8 mouse cellular contexts compared by ENCODE assay signal in the genomic region with DNA sequence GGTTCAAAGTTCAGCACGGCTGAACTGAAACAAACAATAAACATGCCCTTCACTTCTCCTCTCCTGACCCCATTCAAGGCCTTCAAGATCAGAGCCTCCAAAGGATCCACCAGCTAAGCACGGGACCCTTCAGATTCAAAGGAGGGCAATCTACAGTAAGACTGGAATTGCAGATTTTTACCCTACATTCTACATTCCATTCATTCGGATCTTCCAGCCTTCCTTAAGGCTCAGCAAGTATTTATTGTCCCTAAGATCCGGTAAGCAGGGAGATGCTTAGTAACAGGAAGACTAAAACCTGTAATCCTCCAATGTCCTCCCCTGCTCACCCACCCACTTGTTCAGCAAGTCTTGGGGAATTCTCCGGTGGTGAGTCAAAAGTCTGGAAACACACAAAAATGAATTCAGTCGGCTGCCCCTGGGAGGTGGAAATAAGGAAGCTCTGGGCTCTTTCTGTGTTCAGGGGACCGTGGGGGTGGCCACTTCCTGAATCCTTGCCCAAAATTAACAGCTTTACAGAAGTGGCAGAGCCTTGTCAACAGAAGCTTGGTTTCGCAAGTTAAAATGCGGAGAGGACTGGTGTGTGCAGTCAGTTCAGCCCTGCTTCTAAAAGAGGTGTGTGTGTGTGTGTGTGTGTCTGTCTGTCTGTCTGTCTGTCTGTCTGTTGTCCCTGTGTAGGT.
DNase-seq lines count a peak whose midpoint lies in the region; ATAC-seq and TF ChIP-seq lines count a peak whose summit lies in the region.

No protein-coding gene starts in this region.

- peak overlapping the region; percentile 51 for H3K27ac ChIP-seq in intestine, embryonic 14.5 days (ENCODE audit: low read depth)
- H3K27ac ChIP-seq in intestine, postnatal 0 days (ENCODE audit: low read depth, low read length), result no peak overlapping the region; the same call in 1 of the 2 replicates
- H3K27ac ChIP-seq in forebrain, embryonic 12.5 days, result no peak overlapping the region
- no peak overlapping the region for H3K27ac ChIP-seq in hindbrain, embryonic 13.5 days

- 59% methylated on average over 9 of the region's 9 CpGs for WGBS in intestine, embryonic 14.5 days
- WGBS in intestine, postnatal 0 days, result 50% methylated on average over 9 of the region's 9 CpGs
- WGBS in forebrain, embryonic 12.5 days, result 76% methylated on average over 9 of the region's 9 CpGs
- 73% methylated on average over 9 of the region's 9 CpGs for WGBS in hindbrain, embryonic 13.5 days

- no peak overlapping the region for H3K9ac ChIP-seq in intestine, embryonic 14.5 days (ENCODE audit: low read length)
- no peak overlapping the region for H3K9ac ChIP-seq in intestine, postnatal 0 days (ENCODE audit: low read depth, low read length)
- H3K9ac ChIP-seq in forebrain, embryonic 12.5 days, result no peak overlapping the region
- no peak overlapping the region for H3K9ac ChIP-seq in hindbrain, embryonic 13.5 days

- H3K4me3 ChIP-seq in intestine, embryonic 14.5 days (ENCODE audit: low read depth, low read length), result no peak overlapping the region
- no peak overlapping the region for H3K4me3 ChIP-seq in intestine, postnatal 0 days (ENCODE audit: low read depth, low read length)
- no peak overlapping the region for H3K4me3 ChIP-seq in forebrain, embryonic 12.5 days (replicated peaks)
- H3K4me3 ChIP-seq in hindbrain, embryonic 13.5 days, result no peak overlapping the region

- no peak for DNase-seq in intestine, embryonic 14.5 days (ENCODE audit: low spot score)
- peak; percentile 65 for DNase-seq in c-Kit-positive CD71-negative TER-119-negative erythroid progenitor cells, embryonic 14.5 days (ENCODE audit: low read depth)
- DNase-seq in layer of hippocampus, adult 9-11 months, result peak; percentile 83
- DNase-seq in lung, postnatal 14 days, result peak; percentile 37
- DNase-seq in telencephalon, adult 2 months (ENCODE audit: low read depth, low spot score), result peak; percentile 79

- no peak for ATAC-seq in intestine, embryonic 14.5 days (replicated peaks; ENCODE audit: low FRiP score, low TSS enrichment, low read depth)
- ATAC-seq in intestine, postnatal 0 days, result no peak
- no peak for ATAC-seq in forebrain, embryonic 12.5 days (ENCODE audit: low FRiP score)
- no peak for ATAC-seq in hindbrain, embryonic 13.5 days (ENCODE audit: low FRiP score)

- H3K27me3 ChIP-seq in intestine, embryonic 14.5 days (replicated peaks; ENCODE audit: control insufficient read depth, insufficient read depth, low read length), result no peaks in the 10 kb centered on the region
- H3K27me3 ChIP-seq in intestine, postnatal 0 days (replicated peaks; ENCODE audit: control insufficient read depth, insufficient read depth, low read length), result no peaks in the 10 kb centered on the region
- no peaks in the 10 kb centered on the region for H3K27me3 ChIP-seq in forebrain, embryonic 12.5 days
- H3K27me3 ChIP-seq in hindbrain, embryonic 13.5 days, result no peaks in the 10 kb centered on the region

- H3K4me2 ChIP-seq in intestine, embryonic 14.5 days (ENCODE audit: low read length), result no peak overlapping the region
- no peak overlapping the region for H3K4me2 ChIP-seq in intestine, postnatal 0 days (replicated peaks; ENCODE audit: low read depth)
- H3K4me2 ChIP-seq in forebrain, embryonic 12.5 days, result no peak overlapping the region
- no peak overlapping the region for H3K4me2 ChIP-seq in hindbrain, embryonic 13.5 days

- no peaks in the 10 kb centered on the region for H3K9me3 ChIP-seq in intestine, embryonic 14.5 days (ENCODE audit: control insufficient read depth, low read length)
- H3K9me3 ChIP-seq in intestine, postnatal 0 days (ENCODE audit: control insufficient read depth), result no peaks in the 10 kb centered on the region
- H3K9me3 ChIP-seq in forebrain, embryonic 12.5 days, result no peaks in the 10 kb centered on the region
- H3K9me3 ChIP-seq in hindbrain, embryonic 13.5 days, result no peaks in the 10 kb centered on the region

- TF ChIP-seq CTCF in intestine, postnatal 0 days (IDR thresholded peaks at IDR 0.05; ENCODE audit: low read depth), result no peak

- H3K4me1 ChIP-seq in intestine, embryonic 14.5 days (replicated peaks; ENCODE audit: control insufficient read depth, insufficient read depth, low read length), result peaks cover 26% of the 10 kb centered on the region
- H3K4me1 ChIP-seq in intestine, postnatal 0 days (replicated peaks; ENCODE audit: control insufficient read depth, insufficient read depth, low read length), result peaks cover 11% of the 10 kb centered on the region; the same call in 1 of the 2 replicates
- peaks cover 23% of the 10 kb centered on the region for H3K4me1 ChIP-seq in forebrain, embryonic 12.5 days
- peaks cover 10% of the 10 kb centered on the region for H3K4me1 ChIP-seq in hindbrain, embryonic 13.5 days (replicated peaks)

- peaks cover 4% of the 10 kb centered on the region; the same call in 1 of the 2 replicates for H3K36me3 ChIP-seq in intestine, embryonic 14.5 days (ENCODE audit: control insufficient read depth, insufficient read depth, low read length)
- peaks cover 11% of the 10 kb centered on the region for H3K36me3 ChIP-seq in intestine, postnatal 0 days (ENCODE audit: control insufficient read depth, insufficient read depth)
- no peaks in the 10 kb centered on the region for H3K36me3 ChIP-seq in forebrain, embryonic 12.5 days (replicated peaks)
- no peaks in the 10 kb centered on the region for H3K36me3 ChIP-seq in hindbrain, embryonic 13.5 days
